Mouse (Mus musculus) heart, embryonic 14.5 days (tissue): ENCODE data around the gene Calr. TPM values are rescaled to one million over a fixed set of nuclear protein-coding genes. Genes with fewer than 3 reads are reported as not detected.

Source experiments
- ATAC-seq: fragments of 200-750 bp; cut with Nextera tagmentation; 2 replicates; pipeline ENCODE4 v1.8.0; 2017; ENCODE audit warnings: low read depth, moderate TSS enrichment; ENCODE audit not compliant: insufficient number of reproducible peaks, insufficient read depth, low FRiP score
- H3K27ac ChIP-seq, 2 experiments: fragments of 200-500 bp in 1 of 2; fragments of 300-500 bp in 1 of 2; sonication (generic) in 1 of 2; replicated peaks in 1 of 2; 2 replicates each; pipeline ENCODE4 v1.5.1; 2012 to 2014; ENCODE audit warnings: low read depth in 2 of 2, low read length in 2 of 2, control low read depth in 1 of 2, mild to moderate bottlenecking in 1 of 2, mixed read lengths in 1 of 2; ENCODE audit not compliant: control insufficient read depth in 1 of 2, insufficient read depth in 1 of 2
- H3K27me3 ChIP-seq: fragments of 300-500 bp; sonication (generic); 2 replicates; pipeline ENCODE4 v1.6.1; 2014; ENCODE audit warnings: mild to moderate bottlenecking, low read length, control low read depth; ENCODE audit not compliant: control insufficient read depth, insufficient read depth
- H3K36me3 ChIP-seq: fragments of 300-500 bp; sonication (generic); 2 replicates; pipeline ENCODE4 v1.6.1; 2014; ENCODE audit warnings: mild to moderate bottlenecking, control low read depth, low read length, mixed read lengths; ENCODE audit not compliant: control insufficient read depth, insufficient read depth
- H3K4me1 ChIP-seq, 2 experiments: fragments of 200-500 bp in 1 of 2; fragments of 300-500 bp in 1 of 2; sonication (generic) in 1 of 2; 2 replicates each; pipeline ENCODE4 v1.6.1; 2012 to 2014; ENCODE audit warnings: low read length in 2 of 2, control low read depth in 1 of 2, mixed read lengths in 1 of 2; ENCODE audit not compliant: control insufficient read depth in 2 of 2, insufficient read depth in 2 of 2
- H3K4me2 ChIP-seq: fragments of 300-500 bp; sonication (generic); 2 replicates; pipeline ENCODE4 v1.6.1; 2014; ENCODE audit warnings: mild to moderate bottlenecking, low read length
- H3K4me3 ChIP-seq, 2 experiments: fragments of 200-500 bp in 1 of 2; fragments of 300-500 bp in 1 of 2; sonication (generic) in 1 of 2; 2 replicates each; pipeline ENCODE4 v1.5.1; 2012 to 2014; ENCODE audit warnings: low read length in 2 of 2, mild to moderate bottlenecking in 2 of 2, control low read depth in 1 of 2, low read depth in 1 of 2, moderate library complexity in 1 of 2; ENCODE audit not compliant: control insufficient read depth in 1 of 2, insufficient read depth in 1 of 2
- H3K9ac ChIP-seq: fragments of 300-500 bp; sonication (generic); 2 replicates; pipeline ENCODE4 v1.6.1; 2014; ENCODE audit warnings: mild to moderate bottlenecking, low read length
- H3K9me3 ChIP-seq: fragments of 300-500 bp; sonication (generic); 2 replicates; pipeline ENCODE4 v1.6.1; 2016; ENCODE audit warnings: low read length, control low read depth; ENCODE audit not compliant: control insufficient read depth
- WGBS: fragments of 180-500 bp; shearing (Covaris S2); extraction: QIAGEN DNeasy Blood & Tissue Kit; methylation state at CpG from one replicate; pipeline ENCODE4 v1.1.7; 2014; 5-methylcytosine and 5-hydroxymethylcytosine counted together
- polyA plus RNA-seq: library from polyadenylated mRNA; unstranded; fragments of >200 nt; fragmentation: Nextera tagmentation; extraction: Ambion mirVana; gene quantifications from 2 replicates; pipeline ENCODE4 v1.2.1, GENCODE M21; 2014

The Calr gene
- polyA plus RNA-seq, result 500 and 527 TPM in 2 replicates

DNA sequence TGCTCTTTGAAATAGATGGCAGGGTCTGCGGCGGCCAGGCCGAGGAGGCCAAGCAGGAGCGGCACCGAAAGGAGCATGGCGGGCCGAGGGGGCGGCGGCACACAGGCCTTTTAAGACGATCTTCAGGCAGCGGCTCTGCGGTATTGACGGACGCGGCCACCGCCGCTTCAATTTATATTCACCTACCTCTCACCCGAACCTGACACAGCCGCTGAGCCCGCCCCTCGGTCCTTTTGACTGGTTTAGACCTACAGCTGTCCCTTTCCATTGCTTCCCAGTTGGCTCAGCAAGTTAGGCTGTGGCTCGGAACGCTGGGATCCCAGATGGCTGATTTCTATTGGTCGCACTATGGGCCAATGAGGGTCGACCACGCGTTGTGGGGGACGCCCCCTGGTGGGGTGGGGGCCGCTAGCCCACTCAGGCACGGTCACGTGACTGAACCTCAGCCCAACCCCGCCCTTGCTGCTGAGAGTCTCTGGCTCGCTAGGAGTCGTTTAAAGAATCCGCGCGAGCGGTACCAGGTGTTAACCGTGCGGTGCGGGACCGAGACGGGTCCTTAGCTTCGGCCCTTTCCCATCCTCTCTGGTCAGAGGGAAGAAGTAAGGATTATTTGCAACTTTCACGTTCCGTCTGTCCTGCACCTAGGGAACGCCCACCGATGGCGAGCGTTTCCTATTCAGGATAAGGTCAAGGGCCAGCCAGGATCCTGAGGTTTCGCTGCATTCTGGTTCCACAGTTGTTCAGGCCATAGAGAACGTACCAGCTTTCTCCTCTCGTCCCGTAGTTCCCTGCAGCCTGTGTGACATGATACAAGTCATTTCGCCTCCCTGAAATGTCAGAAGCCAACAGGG is at the start of gene Calr:
TSS of gene Calr (minus strand) at position 213 of the 851 bp plus-strand sequence.
- peak; percentile 99 for ATAC-seq
- peak within 1 kb of the TSS; percentile 86 to 89 for H3K27ac ChIP-seq

GRCm38 (mm10) chr8:84895963-84896362 is 49.2 kb upstream of the Calr start:
- Histone ChIP-seq H3K36me3 (peaks cover 2% of the 10 kb centered on the region; the same call in 1 of the 2 replicates), H3K9me3 (no peaks in the 10 kb centered on the region), H3K9ac (no peak overlapping the region), H3K4me2 (no peak overlapping the region), H3K4me1 (peaks cover 6% of the 10 kb centered on the region in 2 experiments), H3K27me3 (peaks cover 4% of the 10 kb centered on the region; the same call in 1 of the 2 replicates), H3K27ac (no peak overlapping the region), H3K4me3 (no peak overlapping the region)
- 81% methylated on average over 5 of the region's 5 CpGs for WGBS
- no peak for ATAC-seq

More for the DNA sequence above, at the start of gene Calr:
- WGBS, result under 1% methylated on average over 55 of the region's 55 CpGs
- Histone ChIP-seq H3K36me3 (peaks cover 38% of the 10 kb centered on the region), H3K27me3 (no peaks in the 10 kb centered on the region), H3K4me3 (peak within 1 kb of the TSS; percentile 92 to 98), H3K4me1 (peaks cover 12 to 28% of the 10 kb centered on the region in 2 experiments), H3K4me2 (peak within 1 kb of the TSS; percentile 81), H3K9ac (peak within 1 kb of the TSS; percentile 97), H3K9me3 (no peaks in the 10 kb centered on the region)

GRCm38 (mm10) chr8:84893709-84894134 is 47.0 kb upstream of the Calr start, which contains the start of gene Gcdh:
Gene Gcdh, minus strand, starts transcription at chr8:84893921.
- Histone ChIP-seq H3K9me3 (no peaks in the 10 kb centered on the region), H3K36me3 (peaks cover 20% of the 10 kb centered on the region), H3K4me3 (peak within 1 kb of the TSS; percentile 78 to 88), H3K4me1 (peaks cover 6% of the 10 kb centered on the region in 2 experiments), H3K9ac (peak within 1 kb of the TSS; percentile 85), H3K27me3 (no peaks in the 10 kb centered on the region), H3K27ac (0 out of 4 replicates have a peak within 1 kb of the TSS, but pooled peaks of 1 of the 2 experiments have one; percentile 14), H3K4me2 (peak within 1 kb of the TSS; percentile 79)
- WGBS, result 0% methylated on average over 11 of the region's 11 CpGs
- ATAC-seq, result peak; percentile 93

DNA sequence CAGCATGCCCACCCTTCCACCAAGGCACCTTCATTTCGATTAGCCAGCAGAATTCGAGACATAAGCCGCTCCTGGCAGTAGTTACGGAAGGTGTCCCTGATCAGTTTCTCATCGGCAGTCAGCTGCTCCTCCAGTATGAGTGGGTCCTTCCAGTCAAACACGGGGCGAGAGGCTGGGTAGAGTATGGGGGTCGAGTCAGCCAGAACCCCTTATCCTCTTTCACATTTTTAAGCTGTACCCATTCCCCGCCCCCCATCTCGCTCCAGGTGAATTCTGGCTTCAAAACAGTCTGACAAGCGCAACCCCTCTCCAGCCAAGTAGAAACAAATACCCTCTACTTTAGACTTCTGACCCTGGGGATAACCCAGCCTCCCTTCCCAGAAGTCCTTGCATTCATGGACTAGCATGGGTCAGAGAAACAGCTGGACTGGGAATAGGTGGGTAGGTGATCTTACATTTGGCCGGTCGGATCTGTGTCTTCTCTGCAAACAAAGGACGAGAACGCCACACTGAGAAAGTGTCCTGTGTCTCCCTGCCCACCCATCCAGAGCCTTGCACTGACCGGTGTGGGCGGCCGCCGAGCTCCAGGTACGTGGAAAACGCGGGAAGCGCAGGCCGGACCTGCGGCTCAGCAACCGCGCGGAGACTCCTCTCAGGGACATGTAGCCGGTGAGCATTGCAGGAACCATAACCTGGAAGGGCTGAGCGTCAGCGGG is 46.4 kb upstream of the Calr start:
- peak; percentile 23 for ATAC-seq
- Histone ChIP-seq H3K36me3 (peaks cover 25% of the 10 kb centered on the region), H3K27ac (0 out of 4 replicates have a peak overlapping the region, but pooled peaks of 1 of the 2 experiments have one; percentile 14), H3K4me1 (peaks cover 6% of the 10 kb centered on the region in 2 experiments), H3K27me3 (no peaks in the 10 kb centered on the region), H3K9ac (peak overlapping the region; percentile 85), H3K9me3 (no peaks in the 10 kb centered on the region), H3K4me2 (peak overlapping the region; percentile 79), H3K4me3 (peak overlapping the region; percentile 78 to 88)
- WGBS, result 13% methylated on average over 31 of the region's 31 CpGs

DNA sequence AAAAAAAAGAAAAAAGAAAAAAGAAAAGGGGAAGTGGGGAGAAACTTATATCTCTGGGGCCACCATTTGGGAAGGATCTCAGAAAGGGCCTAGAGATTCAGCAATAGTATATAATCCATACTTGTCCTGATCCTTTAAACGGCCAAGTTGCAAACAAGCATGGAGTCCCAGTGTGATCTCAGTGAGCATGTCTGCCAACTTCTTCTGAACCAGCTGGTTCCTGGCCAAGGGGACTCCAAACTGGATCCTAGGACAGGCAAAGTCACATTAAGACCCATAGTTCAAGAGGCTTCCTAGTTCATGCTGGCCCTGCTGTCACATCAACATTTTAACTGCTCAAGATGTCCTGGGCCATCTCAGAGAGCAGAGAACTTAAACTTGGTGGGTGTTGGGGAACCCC is 42.4 kb upstream of the Calr start:
- Histone ChIP-seq H3K27me3 (no peaks in the 10 kb centered on the region), H3K9me3 (no peaks in the 10 kb centered on the region), H3K4me1 (peaks cover 6% of the 10 kb centered on the region in 2 experiments), H3K9ac (no peak overlapping the region), H3K27ac (no peak overlapping the region), H3K4me2 (no peak overlapping the region), H3K36me3 (peaks cover 48% of the 10 kb centered on the region), H3K4me3 (no peak overlapping the region)
- ATAC-seq, result no peak
- WGBS, result 85% methylated on average over 1 of the region's 1 CpGs

GRCm38 (mm10) chr8:84888280-84888679 is 41.5 kb upstream of the Calr start:
- H3K4me3 ChIP-seq, result no peak overlapping the region
- H3K9me3 ChIP-seq, result no peaks in the 10 kb centered on the region
- H3K36me3 ChIP-seq, result peaks cover 48% of the 10 kb centered on the region
- H3K4me1 ChIP-seq, result peaks cover 6% of the 10 kb centered on the region in 2 experiments
- 89% methylated on average over 3 of the region's 3 CpGs for WGBS
- ATAC-seq, result no peak
- no peak overlapping the region for H3K9ac ChIP-seq
- no peak overlapping the region for H3K27ac ChIP-seq
- H3K4me2 ChIP-seq, result no peak overlapping the region
- H3K27me3 ChIP-seq, result no peaks in the 10 kb centered on the region

GRCm38 (mm10) chr8:84884728-84885127 is 38.0 kb upstream of the Calr start:
- WGBS, result 79% methylated on average over 4 of the region's 4 CpGs
- H3K9me3 ChIP-seq, result no peaks in the 10 kb centered on the region
- no peak overlapping the region for H3K27ac ChIP-seq
- H3K4me3 ChIP-seq, result no peak overlapping the region
- H3K4me1 ChIP-seq, result no peaks in the 10 kb centered on the region
- H3K4me2 ChIP-seq, result no peak overlapping the region
- no peak overlapping the region for H3K9ac ChIP-seq
- no peaks in the 10 kb centered on the region for H3K27me3 ChIP-seq
- peaks cover 38% of the 10 kb centered on the region for H3K36me3 ChIP-seq
- no peak for ATAC-seq
